Mouse (Mus musculus): ENCODE results near the gene Syvn1. TPM values are rescaled to one million over a fixed set of nuclear protein-coding genes. Genes with fewer than 3 reads are reported as not detected.

Syvn1 gene
- polyA plus RNA-seq, 1 experiment from 2014 or later, result 26.7 TPM

- Histone ChIP-seq H3K9me3 (no peaks in the 10 kb centered on the region), H3K4me1 (peaks cover 31% of the 10 kb centered on the region), H3K4me3 (replicated peaks) (peak within 1 kb of the TSS; percentile 93), H3K4me2 (peak within 1 kb of the TSS; percentile 98), H3K27ac (peak within 1 kb of the TSS; percentile 95), H3K27me3 (replicated peaks) (no peaks in the 10 kb centered on the region), H3K36me3 (peaks cover 3% of the 10 kb centered on the region; the same call in 1 of the 2 replicates), H3K9ac (peak within 1 kb of the TSS; percentile 94)
- peak; percentile 72 for ATAC-seq (ENCODE audit: insufficient read depth, low FRiP score, low read depth)
- under 1% methylated on average over 58 of the region's 58 CpGs for WGBS
These were observed 14.7 kb downstream of the Syvn1 start, which contains the start of gene Znhit2 for GRCm38 (mm10) chr19:6061021-6061533. Gene Znhit2 (plus strand): TSS chr19:6061192.

GRCm38 (mm10) chr19:6061641-6062302 lies 15.4 kb downstream of the Syvn1 start:
- no peaks in the 10 kb centered on the region for H3K27me3 ChIP-seq (replicated peaks)
- peak overlapping the region; percentile 98 for H3K4me2 ChIP-seq
- H3K4me1 ChIP-seq, result peaks cover 31% of the 10 kb centered on the region
- ATAC-seq (ENCODE audit: insufficient read depth, low FRiP score, low read depth), result 0 out of 2 replicates have a peak, but pooled peaks have one; percentile 5
- peak overlapping the region; percentile 94 for H3K9ac ChIP-seq
- no peaks in the 10 kb centered on the region for H3K9me3 ChIP-seq
- under 1% methylated on average over 44 of the region's 44 CpGs for WGBS
- H3K4me3 ChIP-seq (replicated peaks), result peak overlapping the region; percentile 93
- H3K36me3 ChIP-seq, result peaks cover 3% of the 10 kb centered on the region; the same call in 1 of the 2 replicates
- H3K27ac ChIP-seq, result peak overlapping the region; percentile 95

- Histone ChIP-seq H3K27ac (peak overlapping the region; percentile 95), H3K4me3 (replicated peaks) (peak overlapping the region; percentile 93), H3K4me1 (peaks cover 36% of the 10 kb centered on the region), H3K9ac (peak overlapping the region; percentile 94; the same call in 1 of the 2 replicates), H3K9me3 (no peaks in the 10 kb centered on the region), H3K27me3 (replicated peaks) (no peaks in the 10 kb centered on the region), H3K4me2 (peak overlapping the region; percentile 98), H3K36me3 (peaks cover 3% of the 10 kb centered on the region; the same call in 1 of the 2 replicates)
- ATAC-seq (ENCODE audit: insufficient read depth, low FRiP score, low read depth), result no peak
- WGBS, result 37% methylated on average over 5 of the region's 5 CpGs
These were observed 16.0 kb downstream of the Syvn1 start for GRCm38 (mm10) chr19:6062418-6062817.

GRCm38 (mm10) chr19:6063081-6063480 lies 16.7 kb downstream of the Syvn1 start:
- peak overlapping the region; percentile 93; the same call in 1 of the 2 replicates for H3K4me3 ChIP-seq (replicated peaks)
- 93% methylated on average over 6 of the region's 6 CpGs for WGBS
- no peak for ATAC-seq (ENCODE audit: insufficient read depth, low FRiP score, low read depth)
- H3K9me3 ChIP-seq, result no peaks in the 10 kb centered on the region
- H3K36me3 ChIP-seq, result peaks cover 3% of the 10 kb centered on the region; the same call in 1 of the 2 replicates
- H3K27me3 ChIP-seq (replicated peaks), result no peaks in the 10 kb centered on the region
- peaks cover 40% of the 10 kb centered on the region for H3K4me1 ChIP-seq
- H3K4me2 ChIP-seq, result peak overlapping the region; percentile 98; the same call in 1 of the 2 replicates
- H3K9ac ChIP-seq, result no peak overlapping the region
- no peak overlapping the region for H3K27ac ChIP-seq

GRCm38 (mm10) chr19:6066571-6066970 lies 20.2 kb downstream of the Syvn1 start:
- Histone ChIP-seq H3K9ac (peak overlapping the region; percentile 46; the same call in 1 of the 2 replicates), H3K4me2 (peak overlapping the region; percentile 99), H3K27me3 (replicated peaks) (no peaks in the 10 kb centered on the region), H3K4me1 (peaks cover 35% of the 10 kb centered on the region), H3K27ac (peak overlapping the region; percentile 85; the same call in 1 of the 2 replicates), H3K9me3 (no peaks in the 10 kb centered on the region), H3K4me3 (replicated peaks) (peak overlapping the region; percentile 50), H3K36me3 (peaks cover 22% of the 10 kb centered on the region)
- no peak for ATAC-seq (ENCODE audit: insufficient read depth, low FRiP score, low read depth)
- 34% methylated on average over 5 of the region's 5 CpGs for WGBS

GRCm38 (mm10) chr19:6067011-6067723 lies 20.8 kb downstream of the Syvn1 start:
- Histone ChIP-seq H3K36me3 (peaks cover 22% of the 10 kb centered on the region), H3K27me3 (replicated peaks) (no peaks in the 10 kb centered on the region), H3K9ac (peak overlapping the region; percentile 46; the same call in 1 of the 2 replicates), H3K4me1 (peaks cover 30% of the 10 kb centered on the region), H3K9me3 (no peaks in the 10 kb centered on the region), H3K4me3 (replicated peaks) (peak overlapping the region; percentile 50), H3K27ac (peak overlapping the region; percentile 85), H3K4me2 (peak overlapping the region; percentile 99)
- 1% methylated on average over 30 of the region's 30 CpGs for WGBS
- peak; percentile 50 for ATAC-seq (ENCODE audit: insufficient read depth, low FRiP score, low read depth)

GRCm38 (mm10) chr19:6067724-6068415 lies 21.5 kb downstream of the Syvn1 start, which contains the start of gene Tm7sf2:
Gene Tm7sf2 (minus strand): TSS chr19:6068373.
- 8% methylated on average over 33 of the region's 33 CpGs for WGBS

GRCm38 (mm10) chr19:6068951-6069350 lies 22.6 kb downstream of the Syvn1 start:
- no peak overlapping the region for H3K4me2 ChIP-seq
- ATAC-seq (ENCODE audit: insufficient read depth, low FRiP score, low read depth), result no peak
- no peaks in the 10 kb centered on the region for H3K27me3 ChIP-seq (replicated peaks)
- H3K9me3 ChIP-seq, result no peaks in the 10 kb centered on the region
- H3K36me3 ChIP-seq, result peaks cover 22% of the 10 kb centered on the region
- no peak overlapping the region for H3K27ac ChIP-seq
- H3K4me3 ChIP-seq (replicated peaks), result no peak overlapping the region
- no peak overlapping the region for H3K9ac ChIP-seq
- 67% methylated on average over 4 of the region's 4 CpGs for WGBS
- peaks cover 20% of the 10 kb centered on the region for H3K4me1 ChIP-seq

More at GRCm38 (mm10) chr19:6067724-6068415, 21.5 kb downstream of the Syvn1 start, which contains the start of gene Tm7sf2:
- peaks cover 24% of the 10 kb centered on the region for H3K4me1 ChIP-seq
- peak within 1 kb of the TSS; percentile 46; the same call in 1 of the 2 replicates for H3K9ac ChIP-seq
- H3K4me3 ChIP-seq (replicated peaks), result peak within 1 kb of the TSS; percentile 50
- ATAC-seq (ENCODE audit: insufficient read depth, low FRiP score, low read depth), result peak; percentile 94
- H3K27me3 ChIP-seq (replicated peaks), result no peaks in the 10 kb centered on the region
- H3K4me2 ChIP-seq, result peak within 1 kb of the TSS; percentile 99
- no peaks in the 10 kb centered on the region for H3K9me3 ChIP-seq
- peaks cover 22% of the 10 kb centered on the region for H3K36me3 ChIP-seq
- H3K27ac ChIP-seq, result peak within 1 kb of the TSS; percentile 85

GRCm38 (mm10) chr19:6069851-6070250 lies 23.5 kb downstream of the Syvn1 start:
- Histone ChIP-seq H3K9me3 (no peaks in the 10 kb centered on the region), H3K4me2 (no peak overlapping the region), H3K4me3 (replicated peaks) (no peak overlapping the region), H3K36me3 (peaks cover 22% of the 10 kb centered on the region), H3K27ac (no peak overlapping the region), H3K27me3 (replicated peaks) (no peaks in the 10 kb centered on the region), H3K9ac (no peak overlapping the region), H3K4me1 (peaks cover 22% of the 10 kb centered on the region)
- 90% methylated on average over 10 of the region's 10 CpGs for WGBS
- no peak for ATAC-seq (ENCODE audit: insufficient read depth, low FRiP score, low read depth)

- Histone ChIP-seq H3K27ac (no peak overlapping the region), H3K9me3 (no peaks in the 10 kb centered on the region), H3K27me3 (replicated peaks) (no peaks in the 10 kb centered on the region), H3K36me3 (peaks cover 28% of the 10 kb centered on the region), H3K4me2 (no peak overlapping the region), H3K4me1 (peaks cover 28% of the 10 kb centered on the region), H3K9ac (no peak overlapping the region), H3K4me3 (replicated peaks) (no peak overlapping the region)
- 89% methylated on average over 31 of the region's 31 CpGs for WGBS
- ATAC-seq (ENCODE audit: insufficient read depth, low FRiP score, low read depth), result no peak
These were observed 24.3 kb downstream of the Syvn1 start for GRCm38 (mm10) chr19:6070571-6071250.

GRCm38 (mm10) chr19:6071261-6071660 lies 24.9 kb downstream of the Syvn1 start:
- H3K36me3 ChIP-seq, result peaks cover 28% of the 10 kb centered on the region
- WGBS, result 90% methylated on average over 19 of the region's 19 CpGs

More at GRCm38 (mm10) chr19:6071261-6071660, 24.9 kb downstream of the Syvn1 start:
- no peak overlapping the region for H3K4me3 ChIP-seq (replicated peaks)
- no peak overlapping the region for H3K27ac ChIP-seq
- H3K4me2 ChIP-seq, result no peak overlapping the region
- H3K9ac ChIP-seq, result no peak overlapping the region
- H3K9me3 ChIP-seq, result no peaks in the 10 kb centered on the region
- no peak for ATAC-seq (ENCODE audit: insufficient read depth, low FRiP score, low read depth)
- no peaks in the 10 kb centered on the region for H3K27me3 ChIP-seq (replicated peaks)
- H3K4me1 ChIP-seq, result peaks cover 32% of the 10 kb centered on the region
